Mouse (Mus musculus) gastrocnemius, postnatal 14 days (tissue): ENCODE results near the gene Agps. TPM values are rescaled to one million over a fixed set of nuclear protein-coding genes. Genes with fewer than 3 reads are reported as not detected.

ENCODE experiments used
- DNase-seq: peaks from one replicate; pipeline ENCODE4 v3.0.0; 2021; ENCODE audit warnings: mixed read lengths
- intact Hi-C: fragments of 180-260 bp; cut with DNase I; formaldehyde crosslinking; loops from one replicate; pipeline ENCODE4 v1.15.1; 2025; ENCODE audit warnings: low total_unique reads
- total RNA-seq, 2 experiments: library from RNA; stranded (reverse); gene quantifications; 2 replicates each; pipeline ENCODE4 v1.2.3; 2021

Agps gene
- total RNA-seq, 2 experiments from 2014 or later, result 23.0 to 25.9 TPM

DNA sequence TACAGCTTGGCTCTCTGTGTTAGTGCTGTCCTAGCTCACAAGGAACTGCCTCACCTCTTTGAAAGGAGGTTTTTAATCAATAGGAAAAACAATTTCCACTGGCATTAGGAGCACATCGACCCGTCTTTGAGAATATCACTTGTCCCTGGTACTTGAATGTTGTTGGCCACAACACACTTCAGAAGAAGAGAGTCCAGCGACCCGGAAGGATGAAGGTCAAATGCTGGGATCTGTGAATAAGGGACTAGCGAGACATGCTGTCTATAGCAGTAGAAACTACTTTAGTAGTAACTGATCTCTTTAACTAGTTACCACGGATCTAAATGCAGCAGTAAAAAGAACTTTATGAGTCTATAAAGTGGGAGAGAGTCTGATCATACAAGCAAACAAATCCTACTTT is 7.8 kb upstream of the Agps start:
- intact Hi-C loops, result no loop called here
- no peak for DNase-seq

DNA sequence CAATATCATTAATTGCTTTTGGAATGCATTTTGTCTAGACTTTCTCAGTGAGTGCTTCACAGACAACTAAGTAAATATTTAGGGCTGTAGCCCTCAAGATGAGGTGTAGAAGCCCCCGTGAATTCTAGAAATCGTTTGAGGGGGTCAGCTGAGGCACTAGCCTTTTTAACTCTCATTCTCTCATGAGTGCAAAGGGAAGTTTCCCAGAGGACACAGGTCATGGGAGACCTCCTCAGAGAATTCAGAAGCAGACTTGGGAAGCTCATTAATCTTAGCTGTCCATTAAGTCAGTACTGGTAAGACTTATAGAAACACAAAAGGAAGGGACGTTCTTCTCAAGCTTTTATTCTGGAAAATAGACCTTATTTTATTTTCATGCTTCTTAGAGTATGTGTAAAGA is 7.1 kb upstream of the Agps start:
- intact Hi-C loops, result no loop called here
- no peak for DNase-seq

DNA sequence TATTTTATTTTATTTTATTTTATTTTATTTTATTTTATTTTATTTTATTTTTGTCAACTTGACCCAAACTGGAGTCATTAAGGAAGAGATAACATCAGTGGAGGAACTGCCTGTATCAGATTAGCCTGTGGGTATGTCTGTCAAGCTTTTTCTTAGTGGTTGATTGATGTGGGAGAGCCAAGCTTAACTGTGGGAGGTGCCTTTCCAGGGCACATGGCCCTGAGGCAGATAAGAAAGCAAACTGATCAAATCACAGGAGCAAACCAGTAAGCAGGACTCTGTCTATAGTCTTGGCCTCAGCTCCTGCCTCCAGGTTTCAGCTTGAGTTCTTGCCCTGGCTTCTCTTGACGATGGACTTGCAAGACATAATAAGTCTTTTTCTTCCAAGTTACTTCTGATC is 6.4 kb upstream of the Agps start:
- intact Hi-C loops, result no loop called here
- no peak for DNase-seq

DNA sequence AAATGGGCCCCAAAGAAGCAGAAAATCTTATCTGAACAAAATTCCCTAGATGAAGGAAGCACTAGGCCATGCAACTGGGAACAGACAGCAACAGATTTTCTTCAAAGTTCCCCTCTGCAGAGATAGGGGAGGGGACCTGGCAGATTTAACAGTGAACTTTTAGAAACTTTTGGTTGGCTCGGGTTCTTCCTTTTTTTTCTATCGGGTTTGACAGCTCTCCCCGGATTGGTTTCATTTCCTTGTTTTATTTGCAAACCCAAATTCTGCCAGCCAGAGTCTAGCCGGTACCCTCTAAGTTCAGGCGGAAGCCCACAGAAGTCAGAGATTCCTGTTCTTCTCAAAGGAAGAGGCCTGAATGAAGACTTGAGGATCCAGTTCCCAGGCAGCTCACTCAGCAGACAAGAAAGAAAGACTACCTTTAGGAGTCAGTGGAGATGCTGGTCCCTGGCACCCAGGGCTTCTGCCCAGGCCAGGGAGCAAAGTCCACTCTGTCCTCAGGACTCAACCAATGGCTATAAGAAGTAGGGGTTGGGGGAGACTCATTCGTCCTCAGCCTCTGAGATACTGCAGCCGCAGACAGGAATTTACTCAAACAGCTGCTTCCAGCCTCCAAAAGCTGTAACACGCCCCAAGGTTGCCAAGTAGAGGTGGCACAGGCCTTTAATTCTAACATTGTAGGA is 2.9 kb upstream of the Agps start:
- intact Hi-C loops, result no loop called here
- DNase-seq, result no peak

DNA sequence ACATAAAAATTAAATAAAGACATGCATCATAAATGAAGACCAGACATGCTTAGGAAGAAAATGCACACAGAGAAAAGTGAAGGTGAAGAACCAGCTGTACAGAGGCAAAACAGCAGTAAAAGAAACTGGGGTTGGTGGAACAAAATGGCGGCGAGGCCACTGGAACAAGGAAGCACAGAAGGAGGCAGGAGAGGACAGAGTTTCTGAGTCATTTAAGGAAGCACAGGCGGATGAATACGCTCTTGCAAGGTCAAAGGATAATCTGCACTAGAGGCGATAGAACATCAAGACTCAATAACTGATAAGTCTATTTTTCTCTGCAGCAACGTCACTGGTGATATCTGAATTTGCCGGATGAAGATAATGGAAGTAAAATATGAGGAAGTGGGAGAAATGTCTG is 1.7 kb upstream of the Agps start:
- DNase-seq, result no peak
- intact Hi-C loops, result no loop called here

DNA sequence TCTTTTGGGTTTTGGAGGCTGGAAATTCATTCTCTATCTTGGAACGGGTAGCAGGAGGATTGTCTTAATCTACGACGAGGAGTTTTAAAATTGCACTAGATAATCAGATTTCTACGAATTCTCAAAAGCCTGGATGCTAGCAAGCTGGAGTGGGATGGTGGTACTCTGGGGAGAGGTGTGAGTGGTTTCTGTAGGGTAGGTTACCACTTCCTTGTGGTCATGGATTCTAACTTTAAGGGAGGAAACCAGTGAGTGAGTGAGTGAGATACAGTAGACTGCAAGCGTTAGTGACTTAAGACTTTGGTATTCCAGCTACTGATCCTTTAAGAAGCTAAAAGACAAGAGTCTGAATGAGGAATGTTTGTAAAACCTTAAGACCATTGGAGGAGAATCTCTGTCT is 804 bp downstream of the Agps start:
- DNase-seq, result no peak
- intact Hi-C loops, result no loop called here

DNA sequence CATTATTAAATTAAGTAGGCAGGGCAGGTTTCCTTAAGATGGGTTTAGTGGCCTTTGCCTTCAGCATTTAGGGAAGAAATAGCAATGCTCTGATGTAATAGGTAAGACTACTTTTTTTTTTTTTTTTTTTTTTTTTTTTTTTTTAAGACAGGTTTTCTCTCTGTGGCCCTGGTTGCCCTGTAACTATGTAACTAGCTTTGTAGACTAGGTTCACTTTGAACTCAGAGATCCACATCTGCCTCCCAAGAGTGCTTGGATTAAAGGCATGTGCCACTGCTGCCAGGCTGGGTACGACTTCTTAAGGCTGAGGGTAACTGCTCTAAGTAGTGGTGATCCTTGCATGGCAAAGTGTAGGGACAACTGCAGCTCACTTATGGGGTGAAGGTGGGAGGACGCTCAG is 2.5 kb downstream of the Agps start:
- no peak for DNase-seq
- intact Hi-C loops, result no loop called here

DNA sequence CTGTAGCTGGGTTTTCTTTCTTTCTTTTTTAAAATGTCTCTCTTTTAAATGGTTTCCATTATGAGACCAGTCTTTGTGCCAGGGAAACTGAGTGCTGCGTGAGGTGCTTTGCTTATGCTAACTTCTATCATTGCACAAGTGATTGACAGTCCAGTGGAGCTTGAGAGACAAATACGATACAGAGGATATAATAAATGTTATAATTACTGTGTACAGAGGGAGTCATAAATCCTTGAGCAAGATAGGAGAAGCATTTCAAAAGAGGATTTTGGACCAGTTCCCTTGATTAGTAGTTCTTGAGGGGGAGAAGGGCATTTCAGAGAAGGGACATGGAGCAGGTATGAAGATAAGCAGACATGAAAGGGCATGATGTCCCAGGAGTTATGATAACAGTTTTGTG is 10.3 kb downstream of the Agps start:
- intact Hi-C loops, result loop anchor here (10.0 kb wide), 1 partner anchor 58 kb away; no protein-coding TSS in a partner anchor

DNA sequence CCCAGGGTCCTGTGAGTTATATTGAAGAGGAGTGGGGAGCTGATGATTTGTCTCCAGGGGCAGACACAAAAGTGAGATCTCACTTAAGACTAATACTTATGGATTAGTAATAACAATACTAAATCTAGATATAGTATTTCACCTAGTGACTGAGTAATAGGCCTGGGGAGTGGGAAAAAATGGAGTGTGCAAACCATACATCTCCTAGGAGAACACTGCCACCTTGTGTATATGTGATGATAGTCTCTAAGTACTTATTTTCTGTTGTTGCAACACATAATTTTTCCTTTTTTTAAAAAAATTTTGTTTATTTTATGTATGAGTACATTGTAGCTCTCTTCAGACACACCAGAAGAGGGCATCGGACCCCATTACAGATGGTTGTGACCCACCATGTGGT is 15.7 kb downstream of the Agps start:
- DNase-seq, result no peak
- intact Hi-C loops, result loop anchor here (10.0 kb wide), 1 partner anchor 63 kb away; no protein-coding TSS in a partner anchor

More for the DNA sequence above, 10.3 kb downstream of the Agps start:
- no peak for DNase-seq

DNA sequence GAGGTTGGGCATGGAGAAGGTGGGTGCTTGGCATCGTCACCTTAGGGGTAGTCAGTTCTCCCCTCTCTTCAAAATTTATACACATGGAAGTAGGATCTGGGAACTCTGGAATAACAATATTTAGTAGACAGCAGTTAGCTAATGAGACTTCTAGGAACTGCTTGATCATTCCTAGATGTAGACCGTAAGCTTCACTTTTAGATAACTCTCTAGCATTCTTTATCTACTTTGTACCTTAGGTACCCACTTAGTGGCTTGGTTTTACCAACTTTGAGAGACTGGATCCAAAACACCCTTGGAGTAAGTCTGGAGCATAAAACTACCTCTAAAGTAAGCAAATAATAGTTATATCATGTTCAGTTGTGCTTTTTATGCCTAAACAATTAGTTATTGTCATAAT is 20.5 kb downstream of the Agps start:
- intact Hi-C loops, result no loop called here
- DNase-seq, result no peak

DNA sequence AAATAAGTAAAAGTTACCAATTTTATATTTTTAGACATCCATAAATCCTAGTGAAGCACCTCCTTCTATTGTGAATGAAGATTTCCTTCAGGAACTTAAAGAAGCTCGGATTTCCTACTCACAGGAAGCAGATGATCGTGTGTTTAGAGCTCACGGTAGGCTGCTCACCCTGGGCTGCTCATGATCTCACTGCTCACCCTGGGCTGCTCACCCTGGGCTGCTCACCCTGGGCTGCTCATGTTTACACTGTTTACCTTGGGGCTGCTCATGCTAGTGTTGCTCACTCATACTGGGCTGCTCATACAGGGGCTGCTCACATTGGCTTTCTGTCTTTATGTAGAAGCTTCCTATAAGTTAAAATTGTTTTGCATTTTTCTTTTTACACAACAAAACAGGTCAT is 22.2 kb downstream of the Agps start:
- no peak for DNase-seq
- intact Hi-C loops, result no loop called here

DNA sequence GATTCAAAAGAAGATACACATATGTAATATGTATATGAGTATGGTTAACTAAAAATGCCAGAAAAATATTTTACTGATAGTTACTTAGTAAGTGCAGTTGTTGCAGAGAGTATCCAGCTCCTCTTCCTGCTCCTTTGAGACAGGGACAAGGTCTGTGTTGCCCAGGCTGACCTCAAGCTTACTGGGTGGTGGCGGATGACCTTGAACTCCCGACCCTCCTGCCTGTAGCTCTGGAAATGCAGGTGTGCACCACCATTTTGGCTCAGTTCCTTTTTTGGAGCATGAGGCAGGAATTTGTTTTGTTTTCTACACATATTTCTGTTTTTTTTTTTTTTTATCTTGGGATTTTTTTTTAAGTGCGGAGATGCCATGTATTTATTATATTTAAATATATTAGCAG is 29.1 kb downstream of the Agps start:
- no peak for DNase-seq
- intact Hi-C loops, result no loop called here

DNA sequence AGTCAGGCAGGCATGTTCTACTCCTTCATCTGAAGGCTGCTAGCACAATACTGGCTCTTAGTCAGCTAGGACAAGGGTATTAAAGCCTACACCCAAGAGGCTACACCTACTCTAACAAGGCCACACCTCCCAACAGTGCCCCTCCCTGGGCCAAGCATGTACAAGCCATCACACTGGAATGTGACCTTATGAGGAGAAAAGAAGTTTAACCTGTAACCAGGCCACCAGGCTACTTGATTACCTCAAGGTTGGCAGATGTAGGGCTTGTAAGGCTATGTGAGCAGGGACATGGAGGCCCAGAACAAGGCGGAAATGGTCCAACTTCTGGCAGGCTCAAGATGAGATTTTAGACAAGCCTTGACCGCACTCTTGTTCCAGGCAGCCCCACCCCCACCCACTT is 37.6 kb downstream of the Agps start:
- DNase-seq, result no peak
- intact Hi-C loops, result loop anchor here (10.0 kb wide), 1 partner anchor 85 kb away; no protein-coding TSS in a partner anchor

DNA sequence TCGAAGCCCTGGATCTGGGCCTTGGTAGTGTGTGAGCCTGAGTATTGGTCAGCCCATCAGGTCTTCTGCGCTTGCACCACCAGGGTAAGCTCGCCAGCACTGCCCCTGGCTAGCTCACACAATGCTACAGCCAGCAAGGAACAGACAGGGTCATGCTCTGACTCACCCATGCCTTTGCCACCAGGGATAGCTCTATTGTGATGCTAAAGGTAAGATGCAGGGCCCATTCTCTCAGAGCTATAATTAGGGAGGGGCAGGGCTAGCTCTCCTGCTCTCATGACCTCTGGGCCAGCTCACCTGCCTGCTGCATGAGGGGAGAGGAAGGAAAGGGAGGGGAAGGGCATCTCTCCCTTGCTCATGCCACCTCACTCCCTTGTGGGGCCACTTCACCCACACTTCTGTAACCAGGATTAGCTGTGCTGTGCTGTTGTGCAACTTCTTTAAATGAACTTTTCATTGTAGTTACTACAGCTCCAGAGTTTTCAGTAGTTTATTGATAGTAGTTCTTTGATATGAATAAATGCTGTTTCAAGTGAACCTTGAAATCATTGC is 42.1 kb downstream of the Agps start:
- DNase-seq, result no peak
- intact Hi-C loops, result loop anchor here (10.0 kb wide), 1 partner anchor 89 kb away; no protein-coding TSS in a partner anchor

DNA sequence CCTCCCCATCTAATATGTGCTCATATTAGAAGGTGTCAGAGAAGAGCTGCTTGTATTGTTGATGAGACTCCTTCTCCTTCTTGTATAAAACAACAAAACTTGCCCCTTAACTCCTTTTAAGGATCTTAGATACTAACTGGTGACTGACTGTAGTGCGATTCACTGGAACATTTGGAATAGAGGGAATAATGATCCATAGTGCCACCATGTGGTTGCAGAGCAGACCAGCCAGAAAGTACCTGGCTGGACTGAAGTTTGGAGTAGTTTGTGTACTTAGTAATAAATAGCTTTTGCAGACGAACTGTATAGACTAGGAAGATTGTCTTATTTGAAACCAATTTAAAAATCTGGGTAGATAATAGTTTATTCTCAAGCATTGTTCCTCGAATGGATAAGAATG is 47.8 kb downstream of the Agps start:
- intact Hi-C loops, result loop anchor here (10.0 kb wide), 2 partner anchors 95 to 195 kb away; no protein-coding TSS in a partner anchor
- DNase-seq, result no peak

DNA sequence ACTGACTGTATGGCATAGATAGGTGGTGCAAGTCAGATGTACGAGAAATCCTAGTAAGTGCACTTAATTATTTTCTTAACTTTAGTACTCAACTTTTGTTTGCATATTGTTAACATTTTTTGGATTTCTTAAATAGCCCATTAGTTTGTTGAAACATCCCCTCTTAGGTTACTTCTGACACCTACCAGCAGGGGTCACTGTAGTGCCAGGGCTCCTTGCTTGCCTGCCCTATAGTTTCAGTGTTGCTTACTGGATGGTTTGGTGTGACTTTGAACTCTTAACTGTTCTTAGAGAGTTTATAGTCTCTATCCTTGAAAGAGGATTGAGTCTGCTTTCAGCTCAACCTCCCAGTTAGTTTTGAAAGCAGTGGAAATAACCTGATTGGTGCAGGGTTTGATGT is 51.6 kb downstream of the Agps start:
- peak; percentile 65 for DNase-seq
- intact Hi-C loops, result loop anchor here (10.0 kb wide), 1 partner anchor 191 kb away; no protein-coding TSS in a partner anchor

DNA sequence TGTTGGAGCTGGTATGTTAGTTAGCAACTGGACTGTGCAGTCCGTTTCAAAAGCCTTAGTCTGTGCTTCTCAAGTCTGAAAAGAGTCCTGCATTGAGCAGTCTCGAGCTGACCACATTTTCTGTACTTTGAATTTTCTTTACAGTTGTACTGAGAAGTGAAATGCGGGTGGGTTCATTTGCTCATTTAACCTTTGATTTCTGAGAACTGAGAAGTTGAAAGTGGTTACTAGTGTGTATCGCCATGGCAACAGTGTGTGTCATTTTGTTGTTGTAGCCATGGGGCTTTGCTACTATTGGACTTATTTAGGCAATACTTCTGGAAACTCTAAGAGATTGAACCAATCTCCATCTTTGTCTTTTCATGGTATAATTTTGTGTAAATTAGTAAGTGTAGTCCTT is 60.0 kb downstream of the Agps start:
- intact Hi-C loops, result no loop called here

DNA sequence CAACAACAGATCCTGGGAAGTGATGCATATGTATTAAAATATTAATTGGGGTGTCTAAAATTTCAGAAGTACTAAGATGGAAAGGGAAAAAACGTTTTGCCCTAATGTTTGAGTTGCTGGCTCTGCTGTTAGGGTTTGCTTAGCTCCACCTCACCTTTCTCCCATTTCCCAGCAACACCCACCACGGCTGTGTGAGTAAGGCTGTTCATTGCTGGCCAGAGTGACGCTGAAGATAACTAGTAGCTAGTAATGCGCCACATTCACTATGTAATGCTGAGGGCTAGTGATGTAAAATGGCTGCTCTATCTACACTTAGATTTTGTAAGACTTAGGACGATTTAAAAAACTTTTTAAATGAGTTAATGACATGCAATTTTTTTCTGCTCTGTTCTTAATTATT is 63.7 kb downstream of the Agps start:
- DNase-seq, result no peak
- intact Hi-C loops, result no loop called here

More for the DNA sequence above, 60.0 kb downstream of the Agps start:
- no peak for DNase-seq

DNA sequence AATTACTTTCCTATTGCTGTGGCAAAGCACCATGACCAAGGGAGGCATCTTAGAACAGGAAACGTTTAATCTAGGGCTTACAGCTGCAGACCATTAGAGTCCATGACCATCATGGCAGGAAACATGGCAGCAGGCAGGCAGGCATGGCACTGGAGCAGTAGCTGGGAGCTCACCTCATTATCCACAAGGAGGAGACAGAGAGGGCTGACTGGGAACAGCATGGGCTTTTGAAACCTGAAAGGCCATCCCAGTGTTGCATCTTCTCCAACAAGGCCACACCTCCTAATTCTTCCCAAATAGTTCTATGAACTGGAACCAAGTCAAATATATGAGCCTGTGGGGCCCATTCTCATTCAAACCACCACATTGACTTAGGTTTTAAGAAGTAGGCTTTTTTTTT is 68.3 kb downstream of the Agps start:
- DNase-seq, result no peak
- intact Hi-C loops, result no loop called here

DNA sequence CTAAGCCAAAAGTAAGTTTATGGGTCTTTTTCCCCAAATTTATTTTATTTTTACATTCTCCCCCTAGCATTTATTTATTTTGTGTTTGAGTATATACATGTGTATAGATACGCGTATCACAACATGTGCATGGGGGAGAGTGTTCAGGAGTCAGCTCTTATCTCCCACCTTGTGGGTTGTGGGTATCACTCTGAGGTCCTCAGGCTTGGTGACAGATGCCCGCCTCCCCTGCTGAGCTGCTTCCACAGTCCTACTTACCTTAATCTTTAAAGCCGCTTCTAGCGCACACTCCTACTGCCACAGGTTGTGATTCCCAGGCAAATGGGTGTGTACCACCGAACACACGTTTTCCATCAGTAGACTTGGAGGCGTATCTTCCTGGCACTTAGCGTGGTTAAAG is 69.9 kb downstream of the Agps start:
- intact Hi-C loops, result no loop called here
- DNase-seq, result no peak

DNA sequence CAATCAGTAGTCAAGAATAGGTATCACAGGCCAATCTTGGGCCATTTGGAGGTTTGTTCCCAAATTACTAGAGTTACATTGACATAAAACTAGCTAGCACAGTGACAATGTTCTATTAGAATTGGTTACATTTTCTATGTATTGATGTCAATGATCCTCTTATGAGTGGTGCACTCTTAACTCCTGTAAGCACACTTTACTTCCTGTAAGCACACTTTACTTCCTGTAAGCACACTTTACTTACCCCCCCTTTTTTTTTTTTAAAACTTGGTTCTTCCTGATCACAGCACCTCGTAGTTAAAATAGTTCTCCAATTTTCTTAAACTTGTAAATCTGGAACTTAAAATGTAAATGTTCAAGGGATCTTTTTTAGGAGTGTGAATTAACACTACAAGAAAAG is 75.2 kb downstream of the Agps start:
- intact Hi-C loops, result no loop called here
- no peak for DNase-seq
